Mouse (Mus musculus) MEL-GATA-1-ER (cell line): ENCODE data around the gene Tarsl2.

Source experiments
- DNase-seq: peaks from one replicate; pipeline ENCODE4 v3.0.0-alpha.2; 2012; ENCODE audit warnings: low read depth; ENCODE audit errors: extremely low read depth

The Tarsl2 gene

DNA sequence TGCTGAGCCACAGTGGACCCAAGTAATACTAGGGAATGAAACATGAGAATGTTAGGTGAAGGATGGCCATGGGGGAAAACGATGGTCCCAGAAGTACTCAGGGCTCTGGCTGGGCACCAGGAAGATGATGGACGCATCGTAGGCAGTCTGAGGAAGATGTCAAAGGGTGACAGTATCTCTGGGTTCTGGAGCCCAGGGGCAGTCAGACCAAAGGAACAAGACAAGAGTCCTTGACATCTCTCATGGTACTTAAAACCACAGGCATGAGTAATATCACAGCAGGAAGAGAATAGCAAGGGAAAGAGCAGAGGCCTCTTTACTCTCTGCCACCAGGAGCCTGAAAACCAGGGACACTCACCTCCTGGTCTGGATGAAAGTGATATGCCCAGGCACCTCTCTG lies 90.6 kb downstream of the Tarsl2 start:
- no peak for DNase-seq

- no peak for DNase-seq
These were observed 92.8 kb downstream of the Tarsl2 start for GRCm38 (mm10) chr7:65737286-65738040.
